Mouse (Mus musculus) myocyte (in vitro differentiated cells): ENCODE measurements around the gene Atp1a2.

Source experiments
- E2F4 ChIP-seq: IDR thresholded peaks from one replicate; pipeline ENCODE4 v1.6.1; 2011; ENCODE audit warnings: mild to moderate bottlenecking, control low read depth, moderate library complexity; ENCODE audit not compliant: insufficient read depth
- POLR2A ChIP-seq: IDR thresholded peaks from one replicate; pipeline ENCODE4 v1.6.1; 2011; ENCODE audit warnings: low read depth, mild to moderate bottlenecking, control low read depth, moderate library complexity; ENCODE audit not compliant: insufficient read length

DNA sequence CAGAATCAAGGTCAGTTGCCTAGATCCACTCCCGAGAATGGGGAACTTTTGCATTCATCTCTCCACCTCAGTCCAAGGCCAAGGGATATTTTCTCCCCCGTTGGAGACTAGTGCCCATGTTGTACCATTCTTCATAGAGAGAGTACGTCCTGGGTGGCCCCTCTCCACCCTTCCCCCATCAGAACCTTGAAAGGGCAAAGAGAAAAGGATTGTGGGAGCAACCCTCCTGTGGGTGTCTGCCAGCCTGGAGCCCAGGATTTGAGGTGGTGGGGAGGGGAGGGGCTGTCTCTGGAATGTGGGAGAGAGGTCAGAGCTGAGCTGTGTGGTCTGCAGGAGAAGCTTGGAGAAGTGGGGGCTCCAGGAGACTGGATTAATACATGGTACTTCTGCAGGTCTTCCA is 46.0 kb upstream of the Atp1a2 start:
- TF ChIP-seq POLR2A (no peak), E2F4 (no peak)
